Mouse (Mus musculus) lung, embryonic 16.5 days (tissue): Measurements from ENCODE around the gene Ss18l2. TPM values are rescaled to one million over a fixed set of nuclear protein-coding genes. Genes with fewer than 3 reads are reported as not detected.

ENCODE experiments used
- ATAC-seq: fragments of 200-750 bp; cut with Nextera tagmentation; 2 replicates; pipeline ENCODE4 v1.8.0; 2017; ENCODE audit warnings: low read depth, mild to moderate bottlenecking, moderate library complexity
- H3K27ac ChIP-seq: fragments of 300-500 bp; sonication (generic); 2 replicates; pipeline ENCODE4 v1.5.1; 2014; ENCODE audit warnings: mild to moderate bottlenecking, control low read depth, low read length
- H3K27me3 ChIP-seq: fragments of 300-500 bp; sonication (generic); 2 replicates; pipeline ENCODE4 v1.6.1; 2014; ENCODE audit warnings: low read depth, low read length, mixed read lengths; ENCODE audit not compliant: control insufficient read depth, insufficient read depth
- H3K36me3 ChIP-seq: fragments of 300-500 bp; sonication (generic); 2 replicates; pipeline ENCODE4 v1.6.1; 2014; ENCODE audit warnings: low read length; ENCODE audit not compliant: control insufficient read depth, insufficient read depth
- H3K4me1 ChIP-seq: fragments of 300-500 bp; sonication (generic); replicated peaks from 2 replicates; pipeline ENCODE4 v1.6.1; 2014; ENCODE audit warnings: low read length, mixed read lengths; ENCODE audit not compliant: control insufficient read depth, insufficient read depth
- H3K4me2 ChIP-seq: fragments of 300-500 bp; sonication (generic); 2 replicates; pipeline ENCODE4 v1.6.1; 2014; ENCODE audit warnings: low read depth, low read length, control low read depth
- H3K4me3 ChIP-seq: fragments of 300-500 bp; sonication (generic); 2 replicates; pipeline ENCODE4 v1.5.1; 2014; ENCODE audit warnings: mild to moderate bottlenecking, low read length, control low read depth
- H3K9ac ChIP-seq: fragments of 300-500 bp; sonication (generic); 2 replicates; pipeline ENCODE4 v1.6.1; 2014; ENCODE audit warnings: low read length, control low read depth
- H3K9me3 ChIP-seq: fragments of 300-500 bp; sonication (generic); 2 replicates; pipeline ENCODE4 v1.6.1; 2016; ENCODE audit warnings: low read length; ENCODE audit not compliant: control insufficient read depth
- WGBS: fragments of 180-500 bp; shearing (Covaris S2); extraction: QIAGEN DNeasy Blood & Tissue Kit; methylation state at CpG from one replicate; pipeline ENCODE4 v1.1.7; 2014; 5-methylcytosine and 5-hydroxymethylcytosine counted together
- polyA plus RNA-seq: library from polyadenylated mRNA; unstranded; fragments of >200 nt; fragmentation: Nextera tagmentation; extraction: Ambion mirVana; gene quantifications from 2 replicates; pipeline ENCODE4 v1.2.1, GENCODE M21; 2015

Ss18l2 gene
- polyA plus RNA-seq, 1 experiment from 2014 or later: 94.0 TPM

GRCm38 (mm10) chr9:121708506-121709486, 1.3 kb upstream of the Ss18l2 start:
- peaks cover 26% of the 10 kb centered on the region for H3K4me1 ChIP-seq

GRCm38 (mm10) chr9:121710584-121710975, 451 bp downstream of the Ss18l2 start:
- no peaks in the 10 kb centered on the region for H3K27me3 ChIP-seq
- 0% methylated on average over 18 of the region's 18 CpGs for WGBS
- peak; percentile 16; the same call in 1 of the 2 replicates for ATAC-seq

More at GRCm38 (mm10) chr9:121708506-121709486, 1.3 kb upstream of the Ss18l2 start:
- no peak overlapping the region for H3K9ac ChIP-seq
- H3K27me3 ChIP-seq: no peaks in the 10 kb centered on the region
- peaks cover 13% of the 10 kb centered on the region for H3K36me3 ChIP-seq
- no peak overlapping the region for H3K4me3 ChIP-seq
- H3K4me2 ChIP-seq: no peak overlapping the region
- no peak for ATAC-seq
- H3K27ac ChIP-seq: no peak overlapping the region
- H3K9me3 ChIP-seq: no peaks in the 10 kb centered on the region
- 68% methylated on average over 7 of the region's 7 CpGs for WGBS

GRCm38 (mm10) chr9:121717048-121717447, 6.9 kb downstream of the Ss18l2 start:
- Histone ChIP-seq H3K4me1 (peaks cover 10% of the 10 kb centered on the region; the same call in 1 of the 2 replicates), H3K27ac (no peak overlapping the region), H3K27me3 (no peaks in the 10 kb centered on the region), H3K4me3 (no peak overlapping the region), H3K9me3 (peaks cover 4% of the 10 kb centered on the region; the same call in 1 of the 2 replicates), H3K36me3 (peaks cover 15% of the 10 kb centered on the region), H3K9ac (no peak overlapping the region), H3K4me2 (no peak overlapping the region)
- no peak for ATAC-seq
- WGBS: 61% methylated on average over 2 of the region's 2 CpGs

More at GRCm38 (mm10) chr9:121710584-121710975, 451 bp downstream of the Ss18l2 start:
- peak overlapping the region; percentile 78 for H3K4me2 ChIP-seq
- peaks cover 13% of the 10 kb centered on the region for H3K36me3 ChIP-seq
- H3K4me3 ChIP-seq: peak overlapping the region; percentile 57
- H3K27ac ChIP-seq: peak overlapping the region; percentile 88
- peak overlapping the region; percentile 79 for H3K9ac ChIP-seq
- no peaks in the 10 kb centered on the region for H3K9me3 ChIP-seq
- H3K4me1 ChIP-seq: peaks cover 14% of the 10 kb centered on the region

- ATAC-seq: peak; percentile 2; the same call in 1 of the 2 replicates
- Histone ChIP-seq H3K4me2 (peak overlapping the region; percentile 83), H3K4me1 (peaks cover 10% of the 10 kb centered on the region; the same call in 1 of the 2 replicates), H3K27ac (peak overlapping the region; percentile 96), H3K27me3 (no peaks in the 10 kb centered on the region), H3K4me3 (peak overlapping the region; percentile 94), H3K9me3 (peaks cover 4% of the 10 kb centered on the region; the same call in 1 of the 2 replicates), H3K36me3 (peaks cover 6% of the 10 kb centered on the region), H3K9ac (peak overlapping the region; percentile 77)
- 61% methylated on average over 15 of the region's 15 CpGs for WGBS
These were observed 8.1 kb downstream of the Ss18l2 start for GRCm38 (mm10) chr9:121718070-121718705.

GRCm38 (mm10) chr9:121718792-121719318, 8.7 kb downstream of the Ss18l2 start, which contains the start of gene Nktr:
TSS of gene Nktr (plus strand) at chr9:121719169.
- Histone ChIP-seq H3K27ac (peak within 1 kb of the TSS; percentile 96), H3K9me3 (peaks cover 4% of the 10 kb centered on the region; the same call in 1 of the 2 replicates), H3K4me1 (peaks cover 12% of the 10 kb centered on the region; the same call in 1 of the 2 replicates), H3K9ac (peak within 1 kb of the TSS; percentile 91), H3K36me3 (peaks cover 2% of the 10 kb centered on the region; the same call in 1 of the 2 replicates), H3K4me2 (peak within 1 kb of the TSS; percentile 93), H3K27me3 (no peaks in the 10 kb centered on the region), H3K4me3 (peak within 1 kb of the TSS; percentile 94)
- ATAC-seq: peak; percentile 100
- under 1% methylated on average over 51 of the region's 61 CpGs for WGBS

GRCm38 (mm10) chr9:121719347-121720331, 9.5 kb downstream of the Ss18l2 start:
- Histone ChIP-seq H3K4me2 (peak overlapping the region; percentile 93), H3K9ac (peak overlapping the region; percentile 91), H3K27me3 (no peaks in the 10 kb centered on the region), H3K27ac (peak overlapping the region; percentile 96), H3K36me3 (peaks cover 2% of the 10 kb centered on the region; the same call in 1 of the 2 replicates), H3K4me1 (peaks cover 12% of the 10 kb centered on the region; the same call in 1 of the 2 replicates), H3K4me3 (peak overlapping the region; percentile 94), H3K9me3 (peaks cover 4% of the 10 kb centered on the region; the same call in 1 of the 2 replicates)
- under 1% methylated on average over 46 of the region's 87 CpGs for WGBS
- peak; percentile 73 for ATAC-seq

GRCm38 (mm10) chr9:121740490-121740889, 30.4 kb downstream of the Ss18l2 start:
- Histone ChIP-seq H3K4me1 (no peaks in the 10 kb centered on the region), H3K27me3 (no peaks in the 10 kb centered on the region), H3K9me3 (no peaks in the 10 kb centered on the region), H3K36me3 (peaks cover 35% of the 10 kb centered on the region), H3K27ac (no peak overlapping the region), H3K4me3 (no peak overlapping the region), H3K9ac (no peak overlapping the region), H3K4me2 (no peak overlapping the region)
- WGBS: 79% methylated on average over 6 of the region's 6 CpGs
- no peak for ATAC-seq

- Histone ChIP-seq H3K9me3 (no peaks in the 10 kb centered on the region), H3K4me1 (no peaks in the 10 kb centered on the region), H3K27ac (no peak overlapping the region), H3K4me2 (no peak overlapping the region), H3K27me3 (no peaks in the 10 kb centered on the region), H3K36me3 (peaks cover 37% of the 10 kb centered on the region), H3K4me3 (no peak overlapping the region), H3K9ac (no peak overlapping the region)
- ATAC-seq: no peak
- 90% methylated on average over 3 of the region's 3 CpGs for WGBS
These were observed 31.0 kb downstream of the Ss18l2 start for GRCm38 (mm10) chr9:121741168-121741567.
